Mouse (Mus musculus) hindbrain, embryonic 16.5 days (tissue): Measurements from ENCODE around the gene Acsl5. TPM values are rescaled to one million over a fixed set of nuclear protein-coding genes. Genes with fewer than 3 reads are reported as not detected.

Experiments
- ATAC-seq: fragments of 200-750 bp; cut with Nextera tagmentation; 2 replicates; pipeline ENCODE4 v1.8.0; 2017; ENCODE audit warnings: moderate TSS enrichment, moderate library complexity
- H3K27ac ChIP-seq: fragments of 300-500 bp; sonication (generic); 2 replicates; pipeline ENCODE4 v1.5.1; 2014; ENCODE audit warnings: low read depth, mild to moderate bottlenecking, control low read depth, low read length, moderate library complexity
- H3K27me3 ChIP-seq: fragments of 300-500 bp; sonication (generic); replicated peaks from 2 replicates; pipeline ENCODE4 v1.6.1; 2014; ENCODE audit warnings: low read length; ENCODE audit not compliant: control insufficient read depth, insufficient read depth
- H3K36me3 ChIP-seq: fragments of 300-500 bp; sonication (generic); 2 replicates; pipeline ENCODE4 v1.6.1; 2014; ENCODE audit warnings: mild to moderate bottlenecking, low read length, moderate library complexity, mixed read lengths; ENCODE audit not compliant: control insufficient read depth, insufficient read depth
- H3K4me1 ChIP-seq: fragments of 300-500 bp; sonication (generic); 2 replicates; pipeline ENCODE4 v1.6.1; 2014; ENCODE audit warnings: low read depth, low read length; ENCODE audit not compliant: control insufficient read depth, insufficient read depth
- H3K4me2 ChIP-seq: fragments of 300-500 bp; sonication (generic); 2 replicates; pipeline ENCODE4 v1.6.1; 2014; ENCODE audit warnings: mild to moderate bottlenecking, low read length, control low read depth, moderate library complexity
- H3K4me3 ChIP-seq: fragments of 300-500 bp; sonication (generic); 2 replicates; pipeline ENCODE4 v1.5.1; 2014; ENCODE audit warnings: mild to moderate bottlenecking, low read length, control low read depth, moderate library complexity
- H3K9ac ChIP-seq: fragments of 300-500 bp; sonication (generic); 2 replicates; pipeline ENCODE4 v1.6.1; 2014; ENCODE audit warnings: low read depth, mild to moderate bottlenecking, control low read depth, low read length, moderate library complexity
- H3K9me3 ChIP-seq: fragments of 300-500 bp; sonication (generic); 2 replicates; pipeline ENCODE4 v1.6.1; 2014; ENCODE audit warnings: mild to moderate bottlenecking, low read length, moderate library complexity; ENCODE audit not compliant: control insufficient read depth
- WGBS: fragments of 180-500 bp; shearing (Covaris S2); extraction: QIAGEN DNeasy Blood & Tissue Kit; methylation state at CpG from one replicate; pipeline ENCODE4 v1.1.7; 2014; 5-methylcytosine and 5-hydroxymethylcytosine counted together
- polyA plus RNA-seq: library from polyadenylated mRNA; unstranded; fragments of >200 nt; fragmentation: Nextera tagmentation; extraction: Ambion mirVana; gene quantifications from 2 replicates; pipeline ENCODE4 v1.2.1, GENCODE M21; 2015

Acsl5 gene
- polyA plus RNA-seq, 1 experiment from 2014 or later: 20.1 TPM

GRCm38 (mm10) chr19:55288974-55289373 lies 37.2 kb downstream of the Acsl5 start:
- Histone ChIP-seq H3K9ac (no peak overlapping the region), H3K27ac (no peak overlapping the region), H3K27me3 (no peaks in the 10 kb centered on the region), H3K36me3 (no peaks in the 10 kb centered on the region; the same call in 1 of the 2 replicates), H3K9me3 (no peaks in the 10 kb centered on the region), H3K4me3 (no peak overlapping the region), H3K4me1 (no peaks in the 10 kb centered on the region), H3K4me2 (no peak overlapping the region)
- no peak for ATAC-seq

- WGBS: 89% methylated on average over 2 of the region's 2 CpGs
- no peak overlapping the region for H3K4me3 ChIP-seq
- H3K9me3 ChIP-seq: no peaks in the 10 kb centered on the region
- no peaks in the 10 kb centered on the region for H3K4me1 ChIP-seq
- no peak overlapping the region for H3K4me2 ChIP-seq
- H3K27me3 ChIP-seq: no peaks in the 10 kb centered on the region
- H3K9ac ChIP-seq: no peak overlapping the region
- ATAC-seq: no peak
- H3K36me3 ChIP-seq: peaks cover 3% of the 10 kb centered on the region; the same call in 1 of the 2 replicates
- no peak overlapping the region for H3K27ac ChIP-seq
These were observed 39.0 kb downstream of the Acsl5 start for GRCm38 (mm10) chr19:55290621-55291270.

- H3K9me3 ChIP-seq: no peaks in the 10 kb centered on the region
- H3K4me2 ChIP-seq: no peak overlapping the region
- 98% methylated on average over 2 of the region's 2 CpGs for WGBS
- ATAC-seq: no peak
- no peaks in the 10 kb centered on the region for H3K27me3 ChIP-seq
- no peak overlapping the region for H3K9ac ChIP-seq
- no peak overlapping the region for H3K4me3 ChIP-seq
- peaks cover 7% of the 10 kb centered on the region; the same call in 1 of the 2 replicates for H3K36me3 ChIP-seq
- no peak overlapping the region for H3K27ac ChIP-seq
- no peaks in the 10 kb centered on the region for H3K4me1 ChIP-seq
These were observed 40.6 kb downstream of the Acsl5 start for GRCm38 (mm10) chr19:55292210-55292850.

GRCm38 (mm10) chr19:55293175-55293574 lies 41.4 kb downstream of the Acsl5 start:
- Histone ChIP-seq H3K4me3 (no peak overlapping the region), H3K4me2 (no peak overlapping the region), H3K9me3 (no peaks in the 10 kb centered on the region), H3K27ac (no peak overlapping the region), H3K36me3 (peaks cover 7% of the 10 kb centered on the region; the same call in 1 of the 2 replicates), H3K9ac (no peak overlapping the region), H3K27me3 (no peaks in the 10 kb centered on the region), H3K4me1 (no peaks in the 10 kb centered on the region)
- ATAC-seq: no peak
- 48% methylated on average over 4 of the region's 4 CpGs for WGBS

GRCm38 (mm10) chr19:55295075-55295474 lies 43.3 kb downstream of the Acsl5 start:
- Histone ChIP-seq H3K4me2 (no peak overlapping the region), H3K27me3 (no peaks in the 10 kb centered on the region), H3K9ac (no peak overlapping the region), H3K36me3 (peaks cover 8% of the 10 kb centered on the region; the same call in 1 of the 2 replicates), H3K9me3 (no peaks in the 10 kb centered on the region), H3K4me1 (no peaks in the 10 kb centered on the region), H3K27ac (no peak overlapping the region), H3K4me3 (no peak overlapping the region)
- 93% methylated on average over 9 of the region's 9 CpGs for WGBS
- ATAC-seq: no peak

GRCm38 (mm10) chr19:55295556-55295955 lies 43.8 kb downstream of the Acsl5 start:
- Histone ChIP-seq H3K4me3 (no peak overlapping the region), H3K36me3 (peaks cover 9% of the 10 kb centered on the region; the same call in 1 of the 2 replicates)

GRCm38 (mm10) chr19:55296301-55296700 lies 44.6 kb downstream of the Acsl5 start:
- Histone ChIP-seq H3K9me3 (no peaks in the 10 kb centered on the region), H3K27me3 (no peaks in the 10 kb centered on the region), H3K9ac (no peak overlapping the region), H3K4me3 (no peak overlapping the region), H3K27ac (no peak overlapping the region), H3K4me1 (no peaks in the 10 kb centered on the region), H3K36me3 (peaks cover 11% of the 10 kb centered on the region; the same call in 1 of the 2 replicates), H3K4me2 (no peak overlapping the region)
- 87% methylated on average over 2 of the region's 2 CpGs for WGBS
- no peak for ATAC-seq

More at GRCm38 (mm10) chr19:55295556-55295955, 43.8 kb downstream of the Acsl5 start:
- Histone ChIP-seq H3K9me3 (no peaks in the 10 kb centered on the region), H3K9ac (no peak overlapping the region), H3K27me3 (no peaks in the 10 kb centered on the region), H3K4me2 (no peak overlapping the region), H3K4me1 (no peaks in the 10 kb centered on the region), H3K27ac (no peak overlapping the region)
- WGBS: 91% methylated on average over 3 of the region's 3 CpGs
- no peak for ATAC-seq

- Histone ChIP-seq H3K27me3 (no peaks in the 10 kb centered on the region), H3K36me3 (peaks cover 16% of the 10 kb centered on the region; the same call in 1 of the 2 replicates), H3K27ac (no peak overlapping the region), H3K4me1 (no peaks in the 10 kb centered on the region), H3K4me3 (no peak overlapping the region), H3K9me3 (no peaks in the 10 kb centered on the region), H3K9ac (no peak overlapping the region), H3K4me2 (no peak overlapping the region)
- 95% methylated on average over 2 of the region's 2 CpGs for WGBS
- ATAC-seq: no peak
These were observed 45.8 kb downstream of the Acsl5 start for GRCm38 (mm10) chr19:55297489-55297888.

- Histone ChIP-seq H3K9me3 (no peaks in the 10 kb centered on the region), H3K4me3 (no peak overlapping the region), H3K27me3 (no peaks in the 10 kb centered on the region), H3K4me1 (no peaks in the 10 kb centered on the region), H3K27ac (no peak overlapping the region), H3K4me2 (no peak overlapping the region), H3K36me3 (peaks cover 16% of the 10 kb centered on the region; the same call in 1 of the 2 replicates), H3K9ac (no peak overlapping the region)
- 82% methylated on average over 5 of the region's 5 CpGs for WGBS
- ATAC-seq: no peak
These were observed 46.2 kb downstream of the Acsl5 start for GRCm38 (mm10) chr19:55297961-55298360.
